Mouse (Mus musculus) CD4-positive, CD25-positive, alpha-beta regulatory T cell (primary cell): ENCODE data around the gene Gpr21. TPM values are rescaled to one million over a fixed set of nuclear protein-coding genes. Genes with fewer than 3 reads are reported as not detected.

Experiments used
- polyA plus RNA-seq: library from polyadenylated mRNA; unstranded; fragments of 100-300 nt; shearing (Covaris generic); gene quantifications from one replicate; pipeline ENCODE4 v1.2.1, GENCODE M21; 2017

Gpr21 gene
- polyA plus RNA-seq: 1.3 TPM

DNA sequence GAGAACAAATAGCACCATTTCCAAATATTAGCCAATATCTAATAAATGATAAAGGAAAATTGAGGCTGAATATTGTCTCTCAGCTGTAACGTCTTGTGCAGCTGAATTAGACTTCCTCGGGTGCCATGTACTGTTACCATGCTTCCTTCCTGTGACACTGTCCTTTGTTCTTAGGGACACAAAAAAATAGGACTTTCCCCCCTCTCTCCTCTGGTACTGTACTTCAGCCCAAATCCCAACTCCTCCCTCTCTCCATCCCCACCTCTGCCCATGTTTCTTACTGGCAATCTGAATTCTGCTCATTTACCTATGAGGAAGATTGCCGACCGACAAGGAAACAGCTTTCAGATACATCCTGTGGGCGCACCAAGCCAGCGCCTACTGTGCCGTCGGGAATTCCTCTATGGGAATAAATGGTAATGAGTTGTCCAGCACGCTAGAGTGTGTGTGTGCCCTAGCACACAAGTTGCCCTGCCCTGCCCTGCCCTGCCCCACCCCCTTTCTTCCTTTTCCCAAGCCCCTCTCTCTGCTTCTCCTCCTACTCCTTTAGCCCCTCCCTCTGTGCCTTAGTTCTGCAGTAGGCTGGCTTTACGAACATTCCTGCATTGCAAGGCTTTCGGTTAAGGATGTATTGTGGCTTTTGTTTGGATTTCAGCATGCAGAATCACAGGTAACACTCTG is at the start of gene Gpr21:
Gene Gpr21 (plus strand): TSS at position 303 of the 681 bp plus-strand sequence.

Other genes starting within 250 kb of the Gpr21 start
- not detected for gene Olfr368, start 189.8 kb upstream of the Gpr21 start, polyA plus RNA-seq
- gene Pdcl, start 157.0 kb upstream of the Gpr21 start, polyA plus RNA-seq: 32.0 TPM
- 38.5 TPM for gene Rc3h2, start 93.4 kb upstream of the Gpr21 start, polyA plus RNA-seq
- 5.0 TPM for gene Zbtb26, start 73.2 kb upstream of the Gpr21 start, polyA plus RNA-seq
- gene Zbtb6, start 73.2 kb upstream of the Gpr21 start, polyA plus RNA-seq: 5.5 TPM
- 65.7 TPM for gene Rabgap1, start 73.1 kb upstream of the Gpr21 start, polyA plus RNA-seq
- 38.6 TPM for gene Strbp, start 187.5 kb downstream of the Gpr21 start, polyA plus RNA-seq